Mouse (Mus musculus) lung, embryonic 16.5 days (tissue): ENCODE measurements around the gene Wwc2. TPM values are rescaled to one million over a fixed set of nuclear protein-coding genes. Genes with fewer than 3 reads are reported as not detected.

ENCODE experiments used
- ATAC-seq: fragments of 200-750 bp; cut with Nextera tagmentation; 2 replicates; pipeline ENCODE4 v1.8.0; 2017; ENCODE audit warnings: low read depth, mild to moderate bottlenecking, moderate library complexity
- H3K27ac ChIP-seq: fragments of 300-500 bp; sonication (generic); 2 replicates; pipeline ENCODE4 v1.5.1; 2014; ENCODE audit warnings: mild to moderate bottlenecking, control low read depth, low read length
- H3K27me3 ChIP-seq: fragments of 300-500 bp; sonication (generic); 2 replicates; pipeline ENCODE4 v1.6.1; 2014; ENCODE audit warnings: low read depth, low read length, mixed read lengths; ENCODE audit not compliant: control insufficient read depth, insufficient read depth
- H3K36me3 ChIP-seq: fragments of 300-500 bp; sonication (generic); 2 replicates; pipeline ENCODE4 v1.6.1; 2014; ENCODE audit warnings: low read length; ENCODE audit not compliant: control insufficient read depth, insufficient read depth
- H3K4me1 ChIP-seq: fragments of 300-500 bp; sonication (generic); replicated peaks from 2 replicates; pipeline ENCODE4 v1.6.1; 2014; ENCODE audit warnings: low read length, mixed read lengths; ENCODE audit not compliant: control insufficient read depth, insufficient read depth
- H3K4me2 ChIP-seq: fragments of 300-500 bp; sonication (generic); 2 replicates; pipeline ENCODE4 v1.6.1; 2014; ENCODE audit warnings: low read depth, low read length, control low read depth
- H3K4me3 ChIP-seq: fragments of 300-500 bp; sonication (generic); 2 replicates; pipeline ENCODE4 v1.5.1; 2014; ENCODE audit warnings: mild to moderate bottlenecking, low read length, control low read depth
- H3K9ac ChIP-seq: fragments of 300-500 bp; sonication (generic); 2 replicates; pipeline ENCODE4 v1.6.1; 2014; ENCODE audit warnings: low read length, control low read depth
- H3K9me3 ChIP-seq: fragments of 300-500 bp; sonication (generic); 2 replicates; pipeline ENCODE4 v1.6.1; 2016; ENCODE audit warnings: low read length; ENCODE audit not compliant: control insufficient read depth
- WGBS: fragments of 180-500 bp; shearing (Covaris S2); extraction: QIAGEN DNeasy Blood & Tissue Kit; methylation state at CpG from one replicate; pipeline ENCODE4 v1.1.7; 2014; 5-methylcytosine and 5-hydroxymethylcytosine counted together
- polyA plus RNA-seq: library from polyadenylated mRNA; unstranded; fragments of >200 nt; fragmentation: Nextera tagmentation; extraction: Ambion mirVana; gene quantifications from 2 replicates; pipeline ENCODE4 v1.2.1, GENCODE M21; 2015

Gene Wwc2
- polyA plus RNA-seq, 1 experiment from 2014 or later = 12.6 TPM

DNA sequence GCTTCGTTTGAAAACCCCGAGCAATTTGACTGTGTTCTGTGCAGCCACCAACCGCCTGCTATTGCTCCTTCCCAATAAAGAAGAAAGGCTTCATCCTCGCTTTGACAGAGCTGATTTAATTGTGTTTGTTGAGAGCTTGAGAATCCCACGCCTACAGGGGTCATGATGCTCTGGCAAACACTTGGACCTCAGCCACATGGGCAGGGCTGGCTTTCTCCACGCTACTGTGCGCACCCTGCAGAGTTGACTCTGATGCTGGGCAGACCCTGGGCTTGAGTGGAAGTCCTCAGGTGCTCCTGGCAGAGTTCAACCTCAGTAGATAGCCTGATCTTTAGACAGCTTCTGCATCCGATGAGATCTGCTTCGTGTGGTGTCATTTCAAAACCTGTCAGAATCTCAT is 198.7 kb downstream of the Wwc2 start:
- WGBS = 65% methylated on average over 9 of the region's 9 CpGs
- Histone ChIP-seq H3K4me2 (no peak overlapping the region), H3K27me3 (no peaks in the 10 kb centered on the region), H3K36me3 (no peaks in the 10 kb centered on the region), H3K4me3 (no peak overlapping the region), H3K27ac (no peak overlapping the region), H3K4me1 (no peaks in the 10 kb centered on the region), H3K9ac (no peak overlapping the region), H3K9me3 (no peaks in the 10 kb centered on the region; the same call in 1 of the 2 replicates)
- no peak for ATAC-seq

DNA sequence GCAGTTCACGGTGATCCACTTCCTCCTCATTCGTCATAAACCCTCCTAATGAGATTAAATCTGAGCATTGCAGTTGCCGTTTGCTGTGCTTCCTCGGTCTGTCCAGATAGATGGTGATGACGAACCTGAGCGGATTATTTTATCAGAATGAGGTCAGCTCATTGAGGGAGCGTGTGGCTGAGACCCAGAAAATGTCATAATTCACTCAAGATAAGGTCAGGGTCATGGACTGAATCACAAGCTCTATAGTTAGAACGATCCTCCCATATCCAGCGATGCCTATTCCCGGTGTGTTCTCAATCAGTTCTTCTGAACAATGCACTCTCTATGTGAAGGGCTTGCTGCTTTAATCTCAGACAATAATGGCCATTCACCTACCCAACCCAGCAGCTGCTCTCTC is 203.0 kb downstream of the Wwc2 start:
- H3K4me3 ChIP-seq = no peak overlapping the region
- H3K9ac ChIP-seq = no peak overlapping the region
- no peaks in the 10 kb centered on the region for H3K27me3 ChIP-seq
- H3K27ac ChIP-seq = no peak overlapping the region
- ATAC-seq = no peak
- H3K4me2 ChIP-seq = no peak overlapping the region
- 32% methylated on average over 10 of the region's 10 CpGs for WGBS
- H3K9me3 ChIP-seq = no peaks in the 10 kb centered on the region
- no peaks in the 10 kb centered on the region for H3K36me3 ChIP-seq
- H3K4me1 ChIP-seq = no peaks in the 10 kb centered on the region

DNA sequence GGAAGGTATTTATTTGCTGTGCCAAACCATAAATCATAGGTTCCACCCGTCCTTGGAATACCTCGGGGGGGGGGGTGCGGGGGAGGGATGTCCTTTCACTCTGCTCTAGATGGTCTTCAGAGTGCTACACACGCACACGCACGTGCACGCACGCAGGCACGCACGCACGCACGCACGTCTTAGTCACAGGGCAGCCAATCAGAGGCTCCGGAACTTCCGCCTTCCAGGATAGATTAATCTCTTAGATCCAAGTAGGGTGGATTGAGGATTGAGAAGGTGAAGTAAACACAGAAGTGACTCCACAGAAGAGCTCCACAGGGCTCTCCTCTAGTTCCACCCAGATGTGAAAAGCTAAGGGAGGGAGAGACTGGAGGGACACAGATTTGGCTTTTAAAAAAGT is 204.4 kb downstream of the Wwc2 start:
- Histone ChIP-seq H3K9me3 (no peaks in the 10 kb centered on the region), H3K4me3 (no peak overlapping the region), H3K27ac (no peak overlapping the region), H3K36me3 (no peaks in the 10 kb centered on the region), H3K4me2 (no peak overlapping the region), H3K27me3 (no peaks in the 10 kb centered on the region), H3K4me1 (no peaks in the 10 kb centered on the region), H3K9ac (no peak overlapping the region)
- 89% methylated on average over 15 of the region's 15 CpGs for WGBS
- ATAC-seq = no peak

DNA sequence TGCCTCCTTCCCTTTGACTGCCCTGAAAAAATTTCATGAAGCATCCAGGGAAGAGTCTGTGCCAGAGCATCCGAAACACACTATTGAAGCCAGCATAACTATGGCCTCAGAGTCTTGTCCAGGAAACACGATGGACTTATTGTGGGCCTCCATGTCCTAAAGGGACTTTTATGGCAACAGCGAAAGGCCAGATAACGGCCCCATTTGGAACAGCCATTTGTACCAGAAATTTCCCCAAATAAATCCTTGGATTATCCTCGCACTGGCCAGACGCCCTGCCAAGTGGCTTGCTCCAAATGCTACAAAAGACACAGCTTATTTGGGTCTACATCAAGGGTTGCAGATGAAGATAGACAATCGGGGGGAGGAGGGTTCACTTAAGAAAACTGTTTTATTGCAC is 206.3 kb downstream of the Wwc2 start:
- no peak overlapping the region for H3K4me2 ChIP-seq
- H3K9ac ChIP-seq = no peak overlapping the region
- H3K4me1 ChIP-seq = no peaks in the 10 kb centered on the region
- ATAC-seq = no peak
- no peaks in the 10 kb centered on the region for H3K9me3 ChIP-seq
- no peaks in the 10 kb centered on the region for H3K27me3 ChIP-seq
- WGBS = 84% methylated on average over 7 of the region's 7 CpGs
- H3K36me3 ChIP-seq = no peaks in the 10 kb centered on the region
- no peak overlapping the region for H3K27ac ChIP-seq
- no peak overlapping the region for H3K4me3 ChIP-seq

DNA sequence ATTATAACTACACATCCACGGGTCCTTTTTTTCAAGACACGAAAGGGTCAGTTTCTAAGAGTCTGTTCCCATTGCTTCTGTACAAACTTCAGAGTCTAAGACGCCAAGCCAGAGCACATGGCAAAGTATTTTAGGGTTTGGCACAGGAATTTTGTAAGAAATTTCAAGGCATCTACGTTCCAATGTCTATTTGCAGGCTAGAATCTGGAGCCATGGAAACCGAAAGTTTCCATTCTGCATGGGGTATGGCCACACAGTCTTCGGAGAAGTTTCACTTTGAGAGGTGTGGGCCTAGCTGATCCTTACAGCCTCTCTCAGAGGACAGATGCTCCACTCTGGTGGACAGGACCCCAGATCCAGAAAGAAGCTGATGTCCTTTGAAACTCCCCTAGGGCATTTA is 206.8 kb downstream of the Wwc2 start:
- Histone ChIP-seq H3K27ac (no peak overlapping the region), H3K36me3 (no peaks in the 10 kb centered on the region), H3K4me3 (no peak overlapping the region), H3K4me1 (no peaks in the 10 kb centered on the region), H3K9me3 (no peaks in the 10 kb centered on the region), H3K4me2 (no peak overlapping the region), H3K27me3 (no peaks in the 10 kb centered on the region), H3K9ac (no peak overlapping the region)
- no peak for ATAC-seq
- WGBS = 91% methylated on average over 6 of the region's 6 CpGs

DNA sequence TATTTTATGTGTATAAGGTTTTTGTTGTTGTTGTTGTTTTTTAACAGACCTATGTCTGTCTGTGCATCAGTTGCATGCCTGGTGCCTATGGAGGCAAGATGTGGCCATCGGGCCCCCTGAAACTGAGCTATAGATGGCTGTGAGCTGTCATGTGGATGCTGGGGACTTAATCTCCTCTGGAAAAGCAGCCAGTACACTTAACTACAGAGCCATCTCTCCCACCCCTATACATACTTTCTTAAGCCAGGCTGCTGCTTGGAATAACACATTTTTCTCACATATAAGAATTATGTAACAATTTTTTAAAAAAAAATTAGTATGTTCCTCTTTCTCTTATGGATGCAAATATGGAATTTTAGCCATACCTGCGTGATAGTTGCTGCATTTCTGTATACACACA is 207.2 kb downstream of the Wwc2 start:
- no peak overlapping the region for H3K27ac ChIP-seq
- no peak overlapping the region for H3K9ac ChIP-seq
- H3K4me1 ChIP-seq = no peaks in the 10 kb centered on the region
- H3K4me2 ChIP-seq = no peak overlapping the region
- 88% methylated on average over 2 of the region's 2 CpGs for WGBS
- H3K9me3 ChIP-seq = no peaks in the 10 kb centered on the region
- no peaks in the 10 kb centered on the region for H3K36me3 ChIP-seq
- no peak overlapping the region for H3K4me3 ChIP-seq
- no peak for ATAC-seq
- no peaks in the 10 kb centered on the region for H3K27me3 ChIP-seq

- no peaks in the 10 kb centered on the region for H3K27me3 ChIP-seq
- H3K4me1 ChIP-seq = no peaks in the 10 kb centered on the region
- no peak overlapping the region for H3K4me3 ChIP-seq
- H3K9me3 ChIP-seq = no peaks in the 10 kb centered on the region
- 82% methylated on average over 4 of the region's 4 CpGs for WGBS
- no peak overlapping the region for H3K4me2 ChIP-seq
- H3K27ac ChIP-seq = no peak overlapping the region
- no peak overlapping the region for H3K9ac ChIP-seq
- ATAC-seq = no peak
- H3K36me3 ChIP-seq = no peaks in the 10 kb centered on the region
Observed at GRCm38 (mm10) chr8:47781881-47782280, 208.8 kb downstream of the Wwc2 start.

- no peak for ATAC-seq
- no peak overlapping the region for H3K4me2 ChIP-seq
- no peaks in the 10 kb centered on the region for H3K36me3 ChIP-seq
- no peak overlapping the region for H3K4me3 ChIP-seq
- no peaks in the 10 kb centered on the region for H3K9me3 ChIP-seq
- no peaks in the 10 kb centered on the region for H3K4me1 ChIP-seq
- 66% methylated on average over 6 of the region's 6 CpGs for WGBS
- no peaks in the 10 kb centered on the region for H3K27me3 ChIP-seq
- no peak overlapping the region for H3K9ac ChIP-seq
- no peak overlapping the region for H3K27ac ChIP-seq
Observed at GRCm38 (mm10) chr8:47779589-47779988, 211.1 kb downstream of the Wwc2 start.

DNA sequence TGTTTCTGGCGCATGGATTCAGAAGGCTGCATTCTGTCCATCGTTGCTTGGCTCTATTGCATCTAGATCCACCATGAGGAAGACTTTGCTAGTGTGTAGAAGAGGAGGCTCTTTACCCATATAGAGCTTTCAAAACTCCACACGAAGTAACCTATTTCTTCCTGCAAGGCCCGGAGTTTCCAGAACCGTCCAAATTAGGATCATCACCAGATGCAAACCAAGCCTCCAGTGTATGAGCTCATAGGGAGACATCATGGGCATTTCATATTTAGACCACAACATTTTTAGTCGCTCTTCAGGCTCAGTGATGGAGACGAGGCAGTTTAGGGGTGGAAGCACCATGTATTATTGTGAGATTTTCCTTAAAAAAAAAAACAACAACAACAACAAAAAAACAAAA is 213.3 kb downstream of the Wwc2 start:
- ATAC-seq = no peak
- no peaks in the 10 kb centered on the region for H3K9me3 ChIP-seq
- no peaks in the 10 kb centered on the region for H3K27me3 ChIP-seq
- H3K4me3 ChIP-seq = no peak overlapping the region
- WGBS = 84% methylated on average over 7 of the region's 7 CpGs
- no peaks in the 10 kb centered on the region for H3K4me1 ChIP-seq
- H3K9ac ChIP-seq = no peak overlapping the region
- no peaks in the 10 kb centered on the region for H3K36me3 ChIP-seq
- no peak overlapping the region for H3K4me2 ChIP-seq
- H3K27ac ChIP-seq = no peak overlapping the region
